In genomic region chr19:43662176-43662967, GRCm38 (mm10) we compare ENCODE assay signal across 8 mouse cellular contexts. TPM values are rescaled to one million over a fixed set of nuclear protein-coding genes. Genes with fewer than 3 reads are reported as not detected.
DNase-seq lines count a peak whose midpoint lies in the region; TF ChIP-seq lines count a peak whose summit lies in the region.

No protein-coding gene starts in this region.

- H3K36me3 ChIP-seq in MEL (ENCODE audit: control insufficient read depth in 1 of 2, insufficient read depth in 2 of 2, low read length in 2 of 2) = peaks cover 0 to 9% of the 10 kb centered on the region in 2 experiments; a peak in 2 of 4 replicates

- no peak overlapping the region; the same call in 1 of the 2 replicates for H3K4me3 ChIP-seq in gastrocnemius, adult 2 months
- H3K4me3 ChIP-seq in MEL (ENCODE audit: control insufficient read depth in 1 of 2, insufficient read depth in 1 of 2, low read depth in 2 of 2, low read length in 2 of 2) = no peak overlapping the region

- H3K9ac ChIP-seq in MEL (ENCODE audit: control insufficient read depth, low read depth, low read length, poor library complexity, severe bottlenecking) = no peak overlapping the region

- intact Hi-C loops in gastrocnemius, adult 2 months (cut with DNase I) = no loop called here
- intact Hi-C loops in heart, postnatal 14 days (cut with DNase I) = no loop called here

- no peaks in the 10 kb centered on the region for H3K9me3 ChIP-seq in MEL (replicated peaks; ENCODE audit: insufficient read depth, low read length)

- peak; percentile 47 for DNase-seq in gastrocnemius, adult 2 months
- no peak for DNase-seq in gastrocnemius, adult 18-20 months (ENCODE audit: low spot score)
- DNase-seq in MEL (ENCODE audit: low read depth, low spot score) = no peak
- DNase-seq in heart, postnatal 14 days = peak; percentile 21 to 31
- peak; percentile 67 to 82 for DNase-seq in kidney, postnatal 4 days
- DNase-seq in retina, embryonic 14.5 days (ENCODE audit: low spot score) = peak; percentile 49
- DNase-seq in layer of hippocampus, postnatal 10 days (ENCODE audit: low spot score in 2 of 2) = no peak
- no peak for DNase-seq in spleen, postnatal 14 days (ENCODE audit: low spot score in 2 of 2)

- no peak for TF ChIP-seq POLR2A in MEL (IDR thresholded peaks at IDR 0.05; ENCODE audit: control insufficient read depth in 1 of 2, insufficient read depth in 1 of 2, low read depth in 1 of 2, low read length in 2 of 2, poor library complexity in 1 of 2)

- peaks cover 3% of the 10 kb centered on the region; the same call in 1 of the 2 replicates for H3K79me2 ChIP-seq in MEL (ENCODE audit: control insufficient read depth, insufficient read depth, low read length, poor library complexity)

- peak; percentile 28 for TF ChIP-seq CTCF in gastrocnemius, adult 2 months (IDR thresholded peaks at IDR 0.05)
- peak in 2 of 3 experiments; percentile 11 to 26; a peak in 3 of 6 replicates for TF ChIP-seq CTCF in MEL (IDR thresholded peaks at IDR 0.05 in 2 of 3, conservative IDR thresholded peaks at IDR 0.05 in 1 of 3; ENCODE audit: control insufficient read depth in 1 of 3, insufficient read depth in 1 of 3, low read depth in 2 of 3, low read length in 3 of 3, poor library complexity in 1 of 3, severe bottlenecking in 1 of 3)

- H3K27ac ChIP-seq in gastrocnemius, adult 2 months = peak overlapping the region; percentile 66; the same call in 1 of the 2 replicates
- H3K27ac ChIP-seq in MEL (ENCODE audit: control insufficient read depth, low read depth, low read length) = no peak overlapping the region

- H3K4me1 ChIP-seq in MEL (ENCODE audit: control insufficient read depth in 1 of 2, insufficient read depth in 2 of 2, low read length in 2 of 2) = 0 out of 4 replicates have a peak, but pooled peaks cover 0 to 2% of the 10 kb centered on the region in 2 experiments

- no peak for TF ChIP-seq EP300 in MEL (IDR thresholded peaks at IDR 0.05; ENCODE audit: low read depth in 1 of 2, low read length in 2 of 2)

- H3K27me3 ChIP-seq in MEL (ENCODE audit: control insufficient read depth in 1 of 2, insufficient read depth in 2 of 2, low read length in 2 of 2) = no peaks in the 10 kb centered on the region

- TF ChIP-seq RAD21 in MEL (IDR thresholded peaks at IDR 0.05; ENCODE audit: low read depth, low read length) = 0 out of 2 replicates have a peak, but pooled peaks have one; percentile 1

TF ChIP-seq in MEL, 35 proteins besides CTCF, POLR2A, EP300 and RAD21:
- TF ChIP-seq ZNF384 (IDR thresholded peaks at IDR 0.05; ENCODE audit: low read depth, low read length) = 0 out of 2 replicates have a peak, but pooled peaks have one; percentile 34
- TF ChIP-seq TBP (IDR thresholded peaks at IDR 0.05; ENCODE audit: low read depth, low read length) = no peak
- no peak for TF ChIP-seq GABPA (IDR thresholded peaks at IDR 0.05; ENCODE audit: low read depth, low read length)
- no peak for TF ChIP-seq E2F4 (IDR thresholded peaks at IDR 0.05; ENCODE audit: borderline replicate concordance, low read depth, low read length)
- TF ChIP-seq ELF1 (IDR thresholded peaks at IDR 0.05; ENCODE audit: low read depth, low read length) = no peak

RNA-seq across cellular contexts. Expression of gene Slc25a28, which starts 12.3 kb away (rescaled TPM):
- total RNA-seq in gastrocnemius, adult 2 months (2021) = 10 to 100 TPM; 21.2 to 28.7 TPM
- total RNA-seq in gastrocnemius, adult 18-20 months (2021) = 10 to 100 TPM; 26.2 to 34.0 TPM
- 57.9 and 58.2 TPM in 2 replicates for total RNA-seq in MEL (2012; rRNA removed)
- polyA plus RNA-seq in MEL (2012; ENCODE audit: insufficient read depth in 1 of 2, insufficient read length in 2 of 2, low read depth in 1 of 2, low replicate concordance in 2 of 2, missing spikeins in 1 of 2) = 100 to 1,000 TPM in 1 of 2 experiments, not detected in 1; 110 TPM
- 10 to 100 TPM; 21.6 to 25.4 TPM for total RNA-seq in heart, postnatal 14 days (2021)
- total RNA-seq in layer of hippocampus, postnatal 10 days (2021) = 10 to 100 TPM; 36.2 to 40.2 TPM

RNA-seq across cellular contexts. Expression of gene Entpd7, which starts 27.1 kb away (rescaled TPM):
- total RNA-seq in gastrocnemius, adult 2 months (2021) = 1 to 10 TPM; 1.2 to 1.3 TPM
- total RNA-seq in gastrocnemius, adult 18-20 months (2021) = 1 to 10 TPM in 1 of 2 experiments, under 1 TPM in 1; 0.74 to 1.6 TPM
- total RNA-seq in MEL (2012; rRNA removed) = 7.7 and 8.0 TPM in 2 replicates
- 1 to 10 TPM in 1 of 2 experiments, not detected in 1; 4.2 TPM for polyA plus RNA-seq in MEL (2012; ENCODE audit: insufficient read depth in 1 of 2, insufficient read length in 2 of 2, low read depth in 1 of 2, low replicate concordance in 2 of 2, missing spikeins in 1 of 2)
- 1 to 10 TPM; 4.6 to 4.8 TPM for total RNA-seq in heart, postnatal 14 days (2021)
- 10 to 100 TPM; 26.3 to 28.5 TPM for total RNA-seq in layer of hippocampus, postnatal 10 days (2021)

RNA-seq across cellular contexts. Expression of gene Nkx2-3, which starts 50.2 kb away (rescaled TPM):
- not detected for total RNA-seq in gastrocnemius, adult 2 months (2021)
- not detected for total RNA-seq in gastrocnemius, adult 18-20 months (2021)
- total RNA-seq in MEL (2012; rRNA removed) = not detected in 2 replicates
- not detected for polyA plus RNA-seq in MEL (2012; ENCODE audit: insufficient read depth in 1 of 2, insufficient read length in 2 of 2, low read depth in 1 of 2, low replicate concordance in 2 of 2, missing spikeins in 1 of 2)
- total RNA-seq in heart, postnatal 14 days (2021) = not detected
- total RNA-seq in layer of hippocampus, postnatal 10 days (2021) = not detected

Comparison
In these comparisons a context has a peak if more than half of its experiments do, and no peak if none do; other contexts are left out.
1. DNase-seq: peak in gastrocnemius, adult 2 months (single experiment), heart, postnatal 14 days (2 of 2), kidney, postnatal 4 days (2 of 2) and retina, embryonic 14.5 days (single experiment); none in gastrocnemius, adult 18-20 months (single experiment), MEL (single experiment), layer of hippocampus, postnatal 10 days (0 of 2) and spleen, postnatal 14 days (0 of 2).